Mouse (Mus musculus): ENCODE measurements at regions not wholly inside any gene's neighbourhood (a gene's known extent, or its start where the extent isn't known, plus 50 kb on each side); places are given as distances from the start of the nearest gene placed in this dataset.

- Histone ChIP-seq H3K4me1 (ENCODE audit: insufficient read depth, low read length) (no peaks in the 10 kb centered on the region), H3K4me3 (ENCODE audit: low read length) (no peak overlapping the region), H3K36me3 (ENCODE audit: insufficient read depth, low read length) (no peaks in the 10 kb centered on the region), H3K9ac (replicated peaks; ENCODE audit: low read length) (no peak overlapping the region), H3K27ac (no peak overlapping the region), H3K4me2 (ENCODE audit: low read depth, low read length) (no peak overlapping the region), H3K9me3 (ENCODE audit: low read length) (no peaks in the 10 kb centered on the region), H3K27me3 (ENCODE audit: insufficient read depth, low read length) (no peaks in the 10 kb centered on the region)
- no peak for TF ChIP-seq CTCF (IDR thresholded peaks at IDR 0.05; ENCODE audit: low read depth)
- no peak for ATAC-seq
- 53% methylated on average over 2 of the region's 2 CpGs for WGBS
- peak; percentile 19 for DNase-seq (ENCODE audit: low spot score)
Measured at GRCm38 (mm10) chr2:158972178-158972577, 177.6 kb downstream of the Dhx35 start.

GRCm38 (mm10) chr2:158985529-158986148 is 191.0 kb downstream of the Dhx35 start:
- Histone ChIP-seq H3K4me1 (ENCODE audit: insufficient read depth, low read length) (no peaks in the 10 kb centered on the region), H3K27me3 (ENCODE audit: insufficient read depth, low read length) (no peaks in the 10 kb centered on the region), H3K9me3 (ENCODE audit: low read length) (no peaks in the 10 kb centered on the region), H3K36me3 (ENCODE audit: insufficient read depth, low read length) (no peaks in the 10 kb centered on the region), H3K4me3 (ENCODE audit: low read length) (no peak overlapping the region), H3K4me2 (ENCODE audit: low read depth, low read length) (no peak overlapping the region), H3K9ac (replicated peaks; ENCODE audit: low read length) (no peak overlapping the region), H3K27ac (no peak overlapping the region)
- no peak for ATAC-seq
- no peak for DNase-seq (ENCODE audit: low spot score)
- WGBS: 65% methylated on average over 17 of the region's 17 CpGs
- no peak for TF ChIP-seq CTCF (IDR thresholded peaks at IDR 0.05; ENCODE audit: low read depth)

GRCm38 (mm10) chr2:159002481-159003186 is 208.0 kb downstream of the Dhx35 start:
- Histone ChIP-seq H3K9me3 (ENCODE audit: low read length) (no peaks in the 10 kb centered on the region), H3K27ac (no peak overlapping the region), H3K36me3 (ENCODE audit: insufficient read depth, low read length) (no peaks in the 10 kb centered on the region), H3K9ac (replicated peaks; ENCODE audit: low read length) (no peak overlapping the region; the same call in 1 of the 2 replicates), H3K4me2 (ENCODE audit: low read depth, low read length) (peak overlapping the region; percentile 50), H3K27me3 (ENCODE audit: insufficient read depth, low read length) (no peaks in the 10 kb centered on the region), H3K4me3 (ENCODE audit: low read length) (peak overlapping the region; percentile 15; the same call in 1 of the 2 replicates), H3K4me1 (ENCODE audit: insufficient read depth, low read length) (0 out of 2 replicates have a peak, but pooled peaks cover 4% of the 10 kb centered on the region)
- DNase-seq (ENCODE audit: low spot score): peak; percentile 48
- TF ChIP-seq CTCF (IDR thresholded peaks at IDR 0.05; ENCODE audit: low read depth): no peak
- WGBS: 12% methylated on average over 17 of the region's 17 CpGs
- peak; percentile 62; the same call in 1 of the 2 replicates for ATAC-seq

GRCm38 (mm10) chr2:159003187-159003497 is 208.5 kb downstream of the Dhx35 start:
- Histone ChIP-seq H3K27me3 (ENCODE audit: insufficient read depth, low read length) (no peaks in the 10 kb centered on the region), H3K9ac (replicated peaks; ENCODE audit: low read length) (no peak overlapping the region; the same call in 1 of the 2 replicates), H3K9me3 (ENCODE audit: low read length) (no peaks in the 10 kb centered on the region), H3K4me2 (ENCODE audit: low read depth, low read length) (peak overlapping the region; percentile 50), H3K4me1 (ENCODE audit: insufficient read depth, low read length) (0 out of 2 replicates have a peak, but pooled peaks cover 4% of the 10 kb centered on the region), H3K27ac (no peak overlapping the region), H3K4me3 (ENCODE audit: low read length) (no peak overlapping the region), H3K36me3 (ENCODE audit: insufficient read depth, low read length) (no peaks in the 10 kb centered on the region)
- no peak for ATAC-seq
- no peak for TF ChIP-seq CTCF (IDR thresholded peaks at IDR 0.05; ENCODE audit: low read depth)
- WGBS: 23% methylated on average over 4 of the region's 4 CpGs
- DNase-seq (ENCODE audit: low spot score): no peak

- 19% methylated on average over 9 of the region's 9 CpGs for WGBS
- Histone ChIP-seq H3K9ac (replicated peaks; ENCODE audit: low read length) (no peak overlapping the region), H3K9me3 (ENCODE audit: low read length) (no peaks in the 10 kb centered on the region), H3K4me2 (ENCODE audit: low read depth, low read length) (no peak overlapping the region), H3K27me3 (ENCODE audit: insufficient read depth, low read length) (no peaks in the 10 kb centered on the region), H3K27ac (no peak overlapping the region), H3K4me3 (ENCODE audit: low read length) (no peak overlapping the region), H3K4me1 (ENCODE audit: insufficient read depth, low read length) (0 out of 2 replicates have a peak, but pooled peaks cover 4% of the 10 kb centered on the region), H3K36me3 (ENCODE audit: insufficient read depth, low read length) (no peaks in the 10 kb centered on the region)
- peak; percentile 50 for TF ChIP-seq CTCF (IDR thresholded peaks at IDR 0.05; ENCODE audit: low read depth)
- no peak for ATAC-seq
- DNase-seq (ENCODE audit: low spot score): peak; percentile 43
Measured at GRCm38 (mm10) chr2:159004417-159004816, 209.8 kb downstream of the Dhx35 start.

- Histone ChIP-seq H3K27me3 (ENCODE audit: insufficient read depth, low read length) (no peaks in the 10 kb centered on the region; the same call in 1 of the 2 replicates), H3K36me3 (ENCODE audit: insufficient read depth, low read length) (no peaks in the 10 kb centered on the region), H3K9me3 (ENCODE audit: low read length) (no peaks in the 10 kb centered on the region), H3K4me1 (ENCODE audit: insufficient read depth, low read length) (no peaks in the 10 kb centered on the region), H3K4me2 (ENCODE audit: low read depth, low read length) (no peak overlapping the region), H3K27ac (no peak overlapping the region), H3K9ac (replicated peaks; ENCODE audit: low read length) (no peak overlapping the region), H3K4me3 (ENCODE audit: low read length) (no peak overlapping the region)
- no peak for TF ChIP-seq CTCF (IDR thresholded peaks at IDR 0.05; ENCODE audit: low read depth)
- 89% methylated on average over 4 of the region's 4 CpGs for WGBS
- ATAC-seq (no peak), DNase-seq (ENCODE audit: low spot score) (no peak)
Measured at GRCm38 (mm10) chr2:159012725-159013124, 218.1 kb downstream of the Dhx35 start.

- no peak overlapping the region for H3K9ac ChIP-seq (replicated peaks; ENCODE audit: low read length)
- no peaks in the 10 kb centered on the region for H3K4me1 ChIP-seq (ENCODE audit: insufficient read depth, low read length)
- WGBS: 62% methylated on average over 8 of the region's 8 CpGs
- no peaks in the 10 kb centered on the region; the same call in 1 of the 2 replicates for H3K27me3 ChIP-seq (ENCODE audit: insufficient read depth, low read length)
- DNase-seq (ENCODE audit: low spot score) (peak; percentile 12), ATAC-seq (no peak)
- H3K36me3 ChIP-seq (ENCODE audit: insufficient read depth, low read length): no peaks in the 10 kb centered on the region
- H3K9me3 ChIP-seq (ENCODE audit: low read length): no peaks in the 10 kb centered on the region
- no peak overlapping the region for H3K4me2 ChIP-seq (ENCODE audit: low read depth, low read length)
- H3K27ac ChIP-seq: no peak overlapping the region
- no peak overlapping the region for H3K4me3 ChIP-seq (ENCODE audit: low read length)
- no peak for TF ChIP-seq CTCF (IDR thresholded peaks at IDR 0.05; ENCODE audit: low read depth)
Measured at GRCm38 (mm10) chr2:159014553-159014952, 219.9 kb downstream of the Dhx35 start.
